Mouse (Mus musculus): Measurements from ENCODE around the gene Olfr617. TPM values are rescaled to one million over a fixed set of nuclear protein-coding genes. Genes with fewer than 3 reads are reported as not detected.
"Not testable (repeated sequence)": the region's sequence is repeated elsewhere in the genome, so short reads cannot be mapped to it uniquely, and the experiment has no call there.

The Olfr617 gene
- not detected in 2 replicates for polyA plus RNA-seq (2014; fragmentation: Nextera tagmentation; extraction: Ambion mirVana)

DNA sequence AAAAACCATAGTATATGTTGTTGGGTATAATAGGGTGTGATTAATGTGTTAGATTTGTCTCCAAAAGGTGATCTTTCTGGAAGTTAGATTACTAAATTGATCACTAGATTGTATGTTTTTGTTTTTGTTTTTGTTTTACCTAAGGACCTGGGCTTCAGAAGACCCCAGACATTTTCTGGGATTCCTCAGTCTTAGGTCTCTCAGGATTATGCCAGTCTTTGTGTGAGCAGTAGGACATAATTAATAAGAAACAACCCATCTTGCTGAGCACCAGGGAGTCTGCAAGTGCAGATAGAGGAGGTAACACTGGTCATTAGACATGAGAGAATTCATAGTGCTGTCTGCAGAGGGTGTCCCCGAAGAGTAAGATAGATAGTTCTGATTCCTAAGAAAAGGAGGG, at the start of gene Olfr617:
TSS of gene Olfr617 (plus strand) at position 301 of the 400 bp plus-strand sequence.
- Histone ChIP-seq H3K9ac (replicated peaks; ENCODE audit: low read depth, low read length) (no peak within 1 kb of the TSS), H3K4me3 (ENCODE audit: low read depth, low read length) (no peak within 1 kb of the TSS), H3K27ac (ENCODE audit: low read depth, low read length) (no peak within 1 kb of the TSS), H3K9me3 (ENCODE audit: control insufficient read depth, low read length) (no peaks in the 10 kb centered on the region), H3K4me1 (ENCODE audit: control insufficient read depth, insufficient read depth, low read length) (no peaks in the 10 kb centered on the region), H3K36me3 (ENCODE audit: control insufficient read depth, insufficient read depth, low read length) (no peaks in the 10 kb centered on the region), H3K4me2 (ENCODE audit: low read depth, low read length) (no peak within 1 kb of the TSS), H3K27me3 (ENCODE audit: control insufficient read depth, insufficient read depth, low read length) (no peaks in the 10 kb centered on the region)
- 88% methylated on average over 1 of the region's 1 CpGs for WGBS
- no peak for ATAC-seq (ENCODE audit: low read depth)

GRCm38 (mm10) chr7:103542617-103543016, 30.2 kb upstream of the Olfr617 start, which contains the start of gene Olfr612:
Olfr612 (minus strand) TSS chr7:103542717.
- not testable (repeated sequence) for ATAC-seq (ENCODE audit: low read depth)

DNA sequence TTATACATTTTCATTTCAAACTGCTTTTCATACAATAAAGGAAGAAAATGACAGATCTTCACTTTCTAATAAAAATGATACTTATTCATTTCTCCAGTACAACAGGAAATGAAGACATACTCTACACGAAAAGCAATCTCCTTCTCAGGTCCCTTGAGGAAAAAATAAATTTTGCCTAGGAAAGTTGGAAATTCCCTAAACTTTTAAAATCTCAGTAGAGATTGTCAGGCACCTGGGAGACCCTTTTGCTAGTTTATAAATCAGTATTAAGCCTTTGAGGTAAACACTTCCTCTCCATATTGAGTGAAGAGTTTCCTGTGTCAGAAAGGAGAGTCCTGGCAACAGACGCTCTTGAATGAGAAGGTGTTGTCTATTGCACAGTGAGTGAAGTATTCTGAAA, 25.1 kb upstream of the Olfr617 start, which contains the start of gene Olfr613:
TSS of gene Olfr613 (plus strand) at position 301 of the 400 bp plus-strand sequence.
- Histone ChIP-seq H3K27ac (ENCODE audit: low read depth, low read length) (no peak within 1 kb of the TSS), H3K27me3 (ENCODE audit: control insufficient read depth, insufficient read depth, low read length) (no peaks in the 10 kb centered on the region), H3K4me3 (ENCODE audit: low read depth, low read length) (no peak within 1 kb of the TSS), H3K4me2 (ENCODE audit: low read depth, low read length) (no peak within 1 kb of the TSS), H3K36me3 (ENCODE audit: control insufficient read depth, insufficient read depth, low read length) (no peaks in the 10 kb centered on the region), H3K9me3 (ENCODE audit: control insufficient read depth, low read length) (no peaks in the 10 kb centered on the region), H3K9ac (replicated peaks; ENCODE audit: low read depth, low read length) (no peak within 1 kb of the TSS), H3K4me1 (ENCODE audit: control insufficient read depth, insufficient read depth, low read length) (no peaks in the 10 kb centered on the region)
- ATAC-seq (ENCODE audit: low read depth), result no peak
- 91% methylated on average over 2 of the region's 2 CpGs for WGBS

More at GRCm38 (mm10) chr7:103542617-103543016, 30.2 kb upstream of the Olfr617 start, which contains the start of gene Olfr612:
- not testable (repeated sequence) for H3K9ac ChIP-seq (replicated peaks; ENCODE audit: low read depth, low read length); H3K27ac ChIP-seq (ENCODE audit: low read depth, low read length); H3K4me1 ChIP-seq (ENCODE audit: control insufficient read depth, insufficient read depth, low read length); H3K27me3 ChIP-seq (ENCODE audit: control insufficient read depth, insufficient read depth, low read length); H3K9me3 ChIP-seq (ENCODE audit: control insufficient read depth, low read length); H3K4me3 ChIP-seq (ENCODE audit: low read depth, low read length); H3K36me3 ChIP-seq (ENCODE audit: control insufficient read depth, insufficient read depth, low read length); H3K4me2 ChIP-seq (ENCODE audit: low read depth, low read length)
- WGBS, result 85% methylated on average over 2 of the region's 2 CpGs

GRCm38 (mm10) chr7:103555779-103556178, 17.1 kb upstream of the Olfr617 start, which contains the start of gene Olfr615:
Olfr615 (plus strand) TSS chr7:103556079.
- Histone ChIP-seq H3K36me3 (ENCODE audit: control insufficient read depth, insufficient read depth, low read length) (no peaks in the 10 kb centered on the region), H3K4me2 (ENCODE audit: low read depth, low read length) (no peak within 1 kb of the TSS), H3K4me3 (ENCODE audit: low read depth, low read length) (no peak within 1 kb of the TSS), H3K4me1 (ENCODE audit: control insufficient read depth, insufficient read depth, low read length) (no peaks in the 10 kb centered on the region), H3K27me3 (ENCODE audit: control insufficient read depth, insufficient read depth, low read length) (no peaks in the 10 kb centered on the region), H3K27ac (ENCODE audit: low read depth, low read length) (no peak within 1 kb of the TSS), H3K9ac (replicated peaks; ENCODE audit: low read depth, low read length) (no peak within 1 kb of the TSS), H3K9me3 (ENCODE audit: control insufficient read depth, low read length) (no peaks in the 10 kb centered on the region)
- no peak for ATAC-seq (ENCODE audit: low read depth)
- 88% methylated on average over 2 of the region's 2 CpGs for WGBS

DNA sequence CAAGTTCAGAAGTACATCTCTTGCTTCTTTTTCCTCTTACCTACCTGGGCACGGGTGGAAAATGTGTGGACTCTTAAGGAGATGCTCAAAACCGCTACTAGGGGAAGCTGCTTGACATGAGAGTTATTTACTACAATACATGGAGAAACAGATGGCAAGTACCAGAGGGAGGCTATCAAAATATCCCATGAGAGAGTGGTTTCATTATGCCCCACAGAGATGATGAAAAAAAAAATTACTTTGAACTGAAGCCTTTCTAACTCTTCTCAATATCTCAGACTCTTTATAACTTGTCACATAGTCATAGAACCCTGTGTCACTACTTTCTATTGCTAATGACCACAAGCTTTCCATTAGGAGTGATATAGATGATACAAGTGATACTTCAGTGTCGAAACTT, 3.8 kb upstream of the Olfr617 start, which contains the start of gene Olfr616:
TSS of gene Olfr616 (minus strand) at position 101 of the 400 bp plus-strand sequence.
- no peak for ATAC-seq (ENCODE audit: low read depth)
- no peak within 1 kb of the TSS for H3K9ac ChIP-seq (replicated peaks; ENCODE audit: low read depth, low read length)
- no peaks in the 10 kb centered on the region for H3K9me3 ChIP-seq (ENCODE audit: control insufficient read depth, low read length)
- H3K36me3 ChIP-seq (ENCODE audit: control insufficient read depth, insufficient read depth, low read length), result no peaks in the 10 kb centered on the region
- H3K4me3 ChIP-seq (ENCODE audit: low read depth, low read length), result no peak within 1 kb of the TSS
- H3K4me1 ChIP-seq (ENCODE audit: control insufficient read depth, insufficient read depth, low read length), result no peaks in the 10 kb centered on the region
- H3K27me3 ChIP-seq (ENCODE audit: control insufficient read depth, insufficient read depth, low read length), result no peaks in the 10 kb centered on the region
- H3K27ac ChIP-seq (ENCODE audit: low read depth, low read length), result no peak within 1 kb of the TSS
- 76% methylated on average over 3 of the region's 3 CpGs for WGBS
- no peak within 1 kb of the TSS for H3K4me2 ChIP-seq (ENCODE audit: low read depth, low read length)

- 61% methylated on average over 2 of the region's 2 CpGs for WGBS
- no peak for ATAC-seq (ENCODE audit: low read depth)
Measured at GRCm38 (mm10) chr7:103589803-103590202, 16.9 kb downstream of the Olfr617 start, which contains the start of gene Olfr618. Olfr618 (plus strand) TSS chr7:103590103.

GRCm38 (mm10) chr7:103600275-103600674, 27.4 kb downstream of the Olfr617 start, which contains the start of gene Olfr619:
Olfr619 (plus strand) TSS chr7:103600575.
- Histone ChIP-seq H3K27me3 (ENCODE audit: control insufficient read depth, insufficient read depth, low read length) (no peaks in the 10 kb centered on the region), H3K36me3 (ENCODE audit: control insufficient read depth, insufficient read depth, low read length) (no peaks in the 10 kb centered on the region), H3K4me1 (ENCODE audit: control insufficient read depth, insufficient read depth, low read length) (no peaks in the 10 kb centered on the region), H3K9me3 (ENCODE audit: control insufficient read depth, low read length) (no peaks in the 10 kb centered on the region), H3K4me2 (ENCODE audit: low read depth, low read length) (no peak within 1 kb of the TSS), H3K9ac (replicated peaks; ENCODE audit: low read depth, low read length) (no peak within 1 kb of the TSS), H3K4me3 (ENCODE audit: low read depth, low read length) (no peak within 1 kb of the TSS), H3K27ac (ENCODE audit: low read depth, low read length) (no peak within 1 kb of the TSS)
- ATAC-seq (ENCODE audit: low read depth), result no peak

More at GRCm38 (mm10) chr7:103589803-103590202, 16.9 kb downstream of the Olfr617 start, which contains the start of gene Olfr618:
- H3K9ac ChIP-seq (replicated peaks; ENCODE audit: low read depth, low read length), result no peak within 1 kb of the TSS
- no peaks in the 10 kb centered on the region for H3K9me3 ChIP-seq (ENCODE audit: control insufficient read depth, low read length)
- H3K4me3 ChIP-seq (ENCODE audit: low read depth, low read length), result no peak within 1 kb of the TSS
- no peaks in the 10 kb centered on the region for H3K27me3 ChIP-seq (ENCODE audit: control insufficient read depth, insufficient read depth, low read length)
- H3K36me3 ChIP-seq (ENCODE audit: control insufficient read depth, insufficient read depth, low read length), result no peaks in the 10 kb centered on the region
- H3K4me2 ChIP-seq (ENCODE audit: low read depth, low read length), result no peak within 1 kb of the TSS
- H3K27ac ChIP-seq (ENCODE audit: low read depth, low read length), result no peak within 1 kb of the TSS
- H3K4me1 ChIP-seq (ENCODE audit: control insufficient read depth, insufficient read depth, low read length), result no peaks in the 10 kb centered on the region

DNA sequence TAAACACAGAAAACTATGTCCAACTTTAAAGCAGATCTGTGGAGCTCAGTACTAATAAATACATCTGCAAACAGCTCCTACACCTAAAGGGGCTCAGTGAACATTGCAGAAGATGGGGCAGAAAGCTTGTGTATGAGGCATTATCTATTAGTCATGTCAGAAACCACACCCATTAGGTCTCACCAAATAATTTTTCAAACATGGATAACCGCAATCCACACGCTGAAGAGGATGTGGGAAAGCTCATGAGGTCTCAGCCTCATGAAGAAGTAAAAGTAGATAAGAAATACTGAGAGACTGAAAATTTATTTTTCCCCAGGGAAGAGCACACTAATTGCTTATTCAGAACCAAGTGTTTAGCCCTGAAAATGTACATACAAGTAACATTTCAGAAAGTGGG, 34.6 kb downstream of the Olfr617 start:
- Histone ChIP-seq H3K4me3 (ENCODE audit: low read depth, low read length) (no peak overlapping the region), H3K9me3 (ENCODE audit: control insufficient read depth, low read length) (no peaks in the 10 kb centered on the region), H3K4me1 (ENCODE audit: control insufficient read depth, insufficient read depth, low read length) (no peaks in the 10 kb centered on the region), H3K27ac (ENCODE audit: low read depth, low read length) (no peak overlapping the region), H3K36me3 (ENCODE audit: control insufficient read depth, insufficient read depth, low read length) (no peaks in the 10 kb centered on the region), H3K9ac (replicated peaks; ENCODE audit: low read depth, low read length) (no peak overlapping the region), H3K4me2 (ENCODE audit: low read depth, low read length) (no peak overlapping the region), H3K27me3 (ENCODE audit: control insufficient read depth, insufficient read depth, low read length) (no peaks in the 10 kb centered on the region)
- ATAC-seq (ENCODE audit: low read depth), result no peak
- WGBS, result 91% methylated on average over 2 of the region's 2 CpGs

DNA sequence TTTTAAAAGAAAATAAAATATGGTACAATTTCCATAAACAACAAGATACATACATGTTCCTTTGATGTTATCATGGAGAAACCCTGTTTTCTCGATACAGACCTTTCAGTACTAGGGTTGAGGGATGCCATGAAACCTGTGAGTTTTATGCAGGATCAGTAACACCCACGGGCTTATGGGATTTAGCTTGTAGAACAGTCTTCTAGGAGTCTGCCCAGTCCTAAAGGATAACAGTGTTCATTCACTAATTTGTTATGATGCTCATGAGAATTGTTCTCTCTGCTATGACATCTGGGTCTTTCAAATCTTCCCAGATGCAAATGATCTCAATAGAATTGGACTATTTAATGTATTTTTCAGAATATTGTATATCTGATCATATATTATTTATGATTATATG, 39.6 kb downstream of the Olfr617 start, which contains the start of gene Olfr620:
TSS of gene Olfr620 (minus strand) at position 101 of the 400 bp plus-strand sequence.
- Histone ChIP-seq H3K9ac (replicated peaks; ENCODE audit: low read depth, low read length) (no peak within 1 kb of the TSS), H3K27ac (ENCODE audit: low read depth, low read length) (no peak within 1 kb of the TSS), H3K4me3 (ENCODE audit: low read depth, low read length) (no peak within 1 kb of the TSS), H3K27me3 (ENCODE audit: control insufficient read depth, insufficient read depth, low read length) (no peaks in the 10 kb centered on the region), H3K4me1 (ENCODE audit: control insufficient read depth, insufficient read depth, low read length) (no peaks in the 10 kb centered on the region), H3K9me3 (ENCODE audit: control insufficient read depth, low read length) (no peaks in the 10 kb centered on the region), H3K4me2 (ENCODE audit: low read depth, low read length) (no peak within 1 kb of the TSS), H3K36me3 (ENCODE audit: control insufficient read depth, insufficient read depth, low read length) (no peaks in the 10 kb centered on the region)
- WGBS, result 73% methylated on average over 2 of the region's 2 CpGs
- ATAC-seq (ENCODE audit: low read depth), result no peak
